Comparison of ENCODE assay signal across 1 mouse cellular context in genomic region chr17:80112665-80113305, GRCm38 (mm10).
A peak's percentile ranks its signal among the peaks of the same experiment; 100 is the strongest.
TF ChIP-seq lines count a peak whose summit lies in the region.

No protein-coding gene starts in this region.

TF ChIP-seq in CH12.LX, 34 proteins besides CTCF, POLR2A, EP300 and RAD21 (continued from another document):
- TF ChIP-seq IRF4 (IDR thresholded peaks at IDR 0.05; ENCODE audit: low read depth, low read length): peak; percentile 82
- TF ChIP-seq MAFK (IDR thresholded peaks at IDR 0.05; ENCODE audit: insufficient replicate concordance, low read length): no peak
- no peak for TF ChIP-seq RCOR1 (conservative IDR thresholded peaks at IDR 0.05; ENCODE audit: low read depth, low read length)
- TF ChIP-seq POLR2AphosphoS2 (IDR thresholded peaks at IDR 0.05; ENCODE audit: low read depth, low read length): no peak
- TF ChIP-seq USF1 (IDR thresholded peaks at IDR 0.05; ENCODE audit: low read depth, low read length): no peak
- peak; percentile 38; the same call in 1 of the 2 replicates for TF ChIP-seq ETS1 (conservative IDR thresholded peaks at IDR 0.05; ENCODE audit: low read depth, low read length)
- TF ChIP-seq JUN (IDR thresholded peaks at IDR 0.05; ENCODE audit: insufficient read depth, low read depth, low read length): 0 out of 2 replicates have a peak, but pooled peaks have one; percentile 5
- no peak for TF ChIP-seq SIN3A (IDR thresholded peaks at IDR 0.05; ENCODE audit: low read length)
- TF ChIP-seq KAT2A (IDR thresholded peaks at IDR 0.05; ENCODE audit: insufficient replicate concordance, low read length): no peak
- no peak for TF ChIP-seq ZKSCAN1 (IDR thresholded peaks at IDR 0.05; ENCODE audit: borderline replicate concordance, low read depth, low read length)
- TF ChIP-seq ZNF384 (IDR thresholded peaks at IDR 0.05; ENCODE audit: low read depth, low read length): peak; percentile 99
- TF ChIP-seq BHLHE40 (IDR thresholded peaks at IDR 0.05; ENCODE audit: low read depth, low read length): 0 out of 2 replicates have a peak, but pooled peaks have one; percentile 25
- no peak for TF ChIP-seq E2F4 (IDR thresholded peaks at IDR 0.05; ENCODE audit: insufficient replicate concordance, low read depth, low read length)
TF ChIP-seq in CH12.LX: peak in this region for 10.
